Mouse (Mus musculus): ENCODE results near the gene Mrps24. TPM values are rescaled to one million over a fixed set of nuclear protein-coding genes. Genes with fewer than 3 reads are reported as not detected.

Gene Mrps24
- total RNA-seq, 1 experiment = 125 TPM

GRCm38 (mm10) chr11:5705972-5706371 lies 9.5 kb downstream of the Mrps24 start:
- in situ Hi-C loops (cut with MboI; ENCODE audit: low sequenced_read_pairs in 2 of 2, unreplicated experiment in 2 of 2) = no loop called here
- Histone ChIP-seq H3K36me3 (ENCODE audit: control insufficient read depth, insufficient read depth, low read length, poor library complexity, severe bottlenecking) (peaks cover 14% of the 10 kb centered on the region; the same call in 1 of the 2 replicates), H3K9ac (ENCODE audit: insufficient read depth, low read depth, low read length, poor library complexity, severe bottlenecking) (peak overlapping the region; percentile 8; the same call in 1 of the 2 replicates), H3K9me3 (ENCODE audit: control insufficient read depth, insufficient read depth, low read depth, low read length) (no peaks in the 10 kb centered on the region), H3K4me1 (ENCODE audit: control insufficient read depth in 2 of 2, insufficient read depth in 2 of 2, low read length in 2 of 2, poor library complexity in 1 of 2) (peaks cover 15 to 16% of the 10 kb centered on the region in 2 experiments), H3K4me3 (ENCODE audit: insufficient read depth in 1 of 2, low read depth in 1 of 2, low read length in 2 of 2, poor library complexity in 1 of 2, severe bottlenecking in 1 of 2) (peak overlapping the region; percentile 89 to 98), H3K27ac (ENCODE audit: insufficient read depth, low read depth, low read length, poor library complexity, severe bottlenecking) (no peak overlapping the region)
- no peak for DNase-seq (ENCODE audit: low read depth, low spot score)
- TF ChIP-seq ZNF384 (IDR thresholded peaks at IDR 0.05; ENCODE audit: low read depth, low read length) (no peak), HCFC1 (IDR thresholded peaks at IDR 0.05; ENCODE audit: borderline replicate concordance, insufficient read depth, low read length) (no peak), CHD2 (IDR thresholded peaks at IDR 0.05; ENCODE audit: low read depth, low read length) (no peak), ZC3H11A (IDR thresholded peaks at IDR 0.05; ENCODE audit: borderline replicate concordance, low read depth, low read length) (no peak), MAFK (IDR thresholded peaks at IDR 0.05; ENCODE audit: insufficient read depth, low read depth, low read length) (no peak)

- TF ChIP-seq ZC3H11A (IDR thresholded peaks at IDR 0.05; ENCODE audit: borderline replicate concordance, low read depth, low read length) (no peak), ZNF384 (IDR thresholded peaks at IDR 0.05; ENCODE audit: low read depth, low read length) (no peak), CHD2 (IDR thresholded peaks at IDR 0.05; ENCODE audit: low read depth, low read length) (no peak), MAFK (IDR thresholded peaks at IDR 0.05; ENCODE audit: insufficient read depth, low read depth, low read length) (no peak), HCFC1 (IDR thresholded peaks at IDR 0.05; ENCODE audit: borderline replicate concordance, insufficient read depth, low read length) (no peak)
- DNase-seq (ENCODE audit: low read depth, low spot score) = no peak
- in situ Hi-C loops (cut with MboI; ENCODE audit: low sequenced_read_pairs in 2 of 2, unreplicated experiment in 2 of 2) = no loop called here
- H3K4me3 ChIP-seq (ENCODE audit: insufficient read depth in 1 of 2, low read depth in 1 of 2, low read length in 2 of 2, poor library complexity in 1 of 2, severe bottlenecking in 1 of 2) = no peak overlapping the region
- H3K36me3 ChIP-seq (ENCODE audit: control insufficient read depth, insufficient read depth, low read length, poor library complexity, severe bottlenecking) = peaks cover 14% of the 10 kb centered on the region; the same call in 1 of the 2 replicates
- peaks cover 21 to 24% of the 10 kb centered on the region in 2 experiments for H3K4me1 ChIP-seq (ENCODE audit: control insufficient read depth in 2 of 2, insufficient read depth in 2 of 2, low read length in 2 of 2, poor library complexity in 1 of 2)
- H3K9me3 ChIP-seq (ENCODE audit: control insufficient read depth, insufficient read depth, low read depth, low read length) = no peaks in the 10 kb centered on the region
- peak overlapping the region; percentile 90 for H3K27ac ChIP-seq (ENCODE audit: insufficient read depth, low read depth, low read length, poor library complexity, severe bottlenecking)
- H3K9ac ChIP-seq (ENCODE audit: insufficient read depth, low read depth, low read length, poor library complexity, severe bottlenecking) = no peak overlapping the region
Observed at GRCm38 (mm10) chr11:5703341-5703740, 12.1 kb downstream of the Mrps24 start.

GRCm38 (mm10) chr11:5702957-5703332 lies 12.5 kb downstream of the Mrps24 start:
- H3K27ac ChIP-seq (ENCODE audit: insufficient read depth, low read depth, low read length, poor library complexity, severe bottlenecking) = peak overlapping the region; percentile 90
- H3K9me3 ChIP-seq (ENCODE audit: control insufficient read depth, insufficient read depth, low read depth, low read length) = no peaks in the 10 kb centered on the region
- H3K4me3 ChIP-seq (ENCODE audit: insufficient read depth in 1 of 2, low read depth in 1 of 2, low read length in 2 of 2, poor library complexity in 1 of 2, severe bottlenecking in 1 of 2) = no peak overlapping the region
- H3K4me1 ChIP-seq (ENCODE audit: control insufficient read depth in 2 of 2, insufficient read depth in 2 of 2, low read length in 2 of 2, poor library complexity in 1 of 2) = peaks cover 21 to 24% of the 10 kb centered on the region in 2 experiments
- no peak for TF ChIP-seq HCFC1 (IDR thresholded peaks at IDR 0.05; ENCODE audit: borderline replicate concordance, insufficient read depth, low read length)
- TF ChIP-seq CHD2 (IDR thresholded peaks at IDR 0.05; ENCODE audit: low read depth, low read length) = no peak
- no peak for TF ChIP-seq ZNF384 (IDR thresholded peaks at IDR 0.05; ENCODE audit: low read depth, low read length)
- no peak for TF ChIP-seq ZC3H11A (IDR thresholded peaks at IDR 0.05; ENCODE audit: borderline replicate concordance, low read depth, low read length)
- H3K9ac ChIP-seq (ENCODE audit: insufficient read depth, low read depth, low read length, poor library complexity, severe bottlenecking) = no peak overlapping the region
- in situ Hi-C loops (cut with MboI; ENCODE audit: low sequenced_read_pairs in 2 of 2, unreplicated experiment in 2 of 2) = no loop called here
- no peak for DNase-seq (ENCODE audit: low read depth, low spot score)
- peaks cover 14% of the 10 kb centered on the region; the same call in 1 of the 2 replicates for H3K36me3 ChIP-seq (ENCODE audit: control insufficient read depth, insufficient read depth, low read length, poor library complexity, severe bottlenecking)

GRCm38 (mm10) chr11:5702271-5702956 lies 13.1 kb downstream of the Mrps24 start:
- no peaks in the 10 kb centered on the region for H3K9me3 ChIP-seq (ENCODE audit: control insufficient read depth, insufficient read depth, low read depth, low read length)
- in situ Hi-C loops (cut with MboI; ENCODE audit: low sequenced_read_pairs in 2 of 2, unreplicated experiment in 2 of 2) = no loop called here

More at GRCm38 (mm10) chr11:5702271-5702956, 13.1 kb downstream of the Mrps24 start:
- H3K9ac ChIP-seq (ENCODE audit: insufficient read depth, low read depth, low read length, poor library complexity, severe bottlenecking) = no peak overlapping the region; the same call in 1 of the 2 replicates
- TF ChIP-seq MAFK (IDR thresholded peaks at IDR 0.05; ENCODE audit: insufficient read depth, low read depth, low read length) (no peak), ZNF384 (IDR thresholded peaks at IDR 0.05; ENCODE audit: low read depth, low read length) (no peak), CHD2 (IDR thresholded peaks at IDR 0.05; ENCODE audit: low read depth, low read length) (0 out of 2 replicates have a peak, but pooled peaks have one; percentile 39)
- no peak for DNase-seq (ENCODE audit: low read depth, low spot score)
- no peak overlapping the region for H3K4me3 ChIP-seq (ENCODE audit: insufficient read depth in 1 of 2, low read depth in 1 of 2, low read length in 2 of 2, poor library complexity in 1 of 2, severe bottlenecking in 1 of 2)
- H3K36me3 ChIP-seq (ENCODE audit: control insufficient read depth, insufficient read depth, low read length, poor library complexity, severe bottlenecking) = peaks cover 14% of the 10 kb centered on the region; the same call in 1 of the 2 replicates
- peak overlapping the region; percentile 90 for H3K27ac ChIP-seq (ENCODE audit: insufficient read depth, low read depth, low read length, poor library complexity, severe bottlenecking)
- H3K4me1 ChIP-seq (ENCODE audit: control insufficient read depth in 2 of 2, insufficient read depth in 2 of 2, low read length in 2 of 2, poor library complexity in 1 of 2) = peaks cover 21 to 24% of the 10 kb centered on the region in 2 experiments
